ENCODE assay signal across 9 mouse cellular contexts in the genomic region with DNA sequence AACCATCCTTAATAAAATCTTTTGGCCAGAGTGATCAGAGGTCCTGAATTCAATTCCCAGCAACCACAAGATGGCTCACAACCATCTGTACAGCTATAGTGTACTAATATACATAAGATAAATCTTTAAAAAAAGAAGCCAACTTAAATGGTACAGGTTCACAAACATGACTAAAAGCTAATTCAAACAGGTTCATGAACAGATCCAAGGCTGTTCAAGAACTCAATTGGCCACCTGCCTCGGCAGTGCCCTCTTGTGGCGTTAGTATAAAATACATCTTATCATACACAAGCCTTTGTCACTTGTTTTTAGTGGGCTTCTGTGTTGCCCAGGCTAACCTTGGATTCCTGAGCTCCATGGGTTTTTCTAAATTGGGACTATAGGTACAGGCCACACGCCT. TPM values are rescaled to one million over a fixed set of nuclear protein-coding genes. Genes with fewer than 3 reads are reported as not detected.
DNase-seq lines count a peak whose midpoint lies in the region; ATAC-seq lines count a peak whose summit lies in the region.
"Had no signal": no experiment of that assay in that cellular context is flagged by ENCODE, and none has a peak within 500 bp of the region (broad histone marks: within the 10 kb centered on the region; RNA-seq: fewer than 3 reads in every experiment).

No protein-coding gene starts in this region.

- H3K27me3 ChIP-seq in kidney, embryonic 15.5 days: no peaks in the 10 kb centered on the region

- H3K36me3 ChIP-seq in kidney, embryonic 15.5 days: peaks cover 25% of the 10 kb centered on the region

- H3K9ac ChIP-seq in kidney, embryonic 15.5 days: no peak overlapping the region

- H3K4me1 ChIP-seq in kidney, embryonic 15.5 days: peaks cover 15% of the 10 kb centered on the region

- no peak overlapping the region for H3K4me2 ChIP-seq in kidney, embryonic 15.5 days

- no peak overlapping the region for H3K4me3 ChIP-seq in kidney, embryonic 15.5 days (replicated peaks)

- peak; percentile 50 for DNase-seq in kidney, adult 18-20 months
- peak; percentile 81 for DNase-seq in WW6 (ENCODE audit: low read depth, low spot score)
- peak; percentile 78 for DNase-seq in embryo, embryonic 11 days
- peak; percentile 55 to 73 for DNase-seq in layer of hippocampus, postnatal 10 days (ENCODE audit: low spot score in 2 of 2)
- peak; percentile 85 for DNase-seq in retina, postnatal 1 day

- ATAC-seq in kidney, embryonic 15.5 days (replicated peaks; ENCODE audit: low FRiP score): no peak
- peak; percentile 18 for ATAC-seq in CD4-positive, CD25-positive, alpha-beta regulatory T cell, adult 4 months
- ATAC-seq in megakaryocyte, adult 5-6 weeks (ENCODE audit: poor library complexity, severe bottlenecking): no peak

- no peak overlapping the region for H3K27ac ChIP-seq in kidney, embryonic 15.5 days

- 22% methylated on average over 3 of the region's 3 CpGs for WGBS in kidney, embryonic 15.5 days

- H3K9me3 ChIP-seq in kidney, embryonic 15.5 days (replicated peaks): no peaks in the 10 kb centered on the region

RNA-seq across cellular contexts. Expression of a gene that starts 3.9 kb away (rescaled TPM):
- 1,620 and 1,743 TPM in 2 replicates for polyA plus RNA-seq in kidney, embryonic 15.5 days (2015; fragmentation: Nextera tagmentation; extraction: Ambion mirVana)
- polyA plus RNA-seq in CD4-positive, CD25-positive, alpha-beta regulatory T cell, adult 4 months (2017; shearing (Covaris generic)): 1,000 to 10,000 TPM; 1,870 to 3,129 TPM
- total RNA-seq in layer of hippocampus, postnatal 10 days (2021): 100 to 1,000 TPM; 648 to 674 TPM
- 1,372 and 1,486 TPM in 2 replicates for total RNA-seq in megakaryocyte, adult 5-6 weeks (2015)
- 248 and 320 TPM in 2 replicates for total RNA-seq in megakaryocyte, adult 5-6 weeks (2017)

RNA-seq across cellular contexts. Expression of a gene that starts 10.6 kb away (rescaled TPM):
- polyA plus RNA-seq in kidney, embryonic 15.5 days (2015; fragmentation: Nextera tagmentation; extraction: Ambion mirVana): not detected in 2 replicates
- polyA plus RNA-seq in CD4-positive, CD25-positive, alpha-beta regulatory T cell, adult 4 months (2017; shearing (Covaris generic)): not detected
- total RNA-seq in layer of hippocampus, postnatal 10 days (2021): not detected
- not detected in 2 replicates for total RNA-seq in megakaryocyte, adult 5-6 weeks (2015)
- not detected in 2 replicates for total RNA-seq in megakaryocyte, adult 5-6 weeks (2017)
- polyA plus RNA-seq: liver, embryonic 16.5 days had no signal

RNA-seq across cellular contexts. Expression of a gene that starts 32.4 kb away (rescaled TPM):
- 15.0 and 19.6 TPM in 2 replicates for polyA plus RNA-seq in kidney, embryonic 15.5 days (2015; fragmentation: Nextera tagmentation; extraction: Ambion mirVana)
- polyA plus RNA-seq in CD4-positive, CD25-positive, alpha-beta regulatory T cell, adult 4 months (2017; shearing (Covaris generic)): under 1 TPM in 1 of 2 experiments, not detected in 1; 0.50 TPM
- 100 to 1,000 TPM; 124 to 125 TPM for total RNA-seq in layer of hippocampus, postnatal 10 days (2021)
- not detected in 2 replicates for total RNA-seq in megakaryocyte, adult 5-6 weeks (2015)
- not detected in 2 replicates for total RNA-seq in megakaryocyte, adult 5-6 weeks (2017)

RNA-seq across cellular contexts. Expression of a gene that starts 53.9 kb away (rescaled TPM):
- polyA plus RNA-seq in kidney, embryonic 15.5 days (2015; fragmentation: Nextera tagmentation; extraction: Ambion mirVana): not detected in 2 replicates
- polyA plus RNA-seq in CD4-positive, CD25-positive, alpha-beta regulatory T cell, adult 4 months (2017; shearing (Covaris generic)): not detected
- total RNA-seq in layer of hippocampus, postnatal 10 days (2021): not detected
- total RNA-seq in megakaryocyte, adult 5-6 weeks (2015): not detected in 2 replicates
- not detected in 2 replicates for total RNA-seq in megakaryocyte, adult 5-6 weeks (2017)
- polyA plus RNA-seq: liver, embryonic 16.5 days had no signal

Comparison
In these comparisons a context has a peak if more than half of its experiments do, and no peak if none do; other contexts are left out.
1. RNA of a gene that starts 32.4 kb away (total RNA-seq): 124 to 125 TPM in layer of hippocampus, postnatal 10 days; not detected in megakaryocyte, adult 5-6 weeks; every median in the first group is over 100 times any median in the second.
2. Peak in every context shown above with its lines, with median percentiles within 50 percentile points of each other: DNase-seq.